Mouse (Mus musculus): ENCODE results near the gene Arg2.

- TF ChIP-seq ZMIZ1 (IDR thresholded peaks at IDR 0.05; ENCODE audit: low read depth, low read length), result no peak
- TF ChIP-seq GATA1 (IDR thresholded peaks at IDR 0.05; ENCODE audit: low read depth, low read length), result no peak
- no peak for TF ChIP-seq EP300 (IDR thresholded peaks at IDR 0.05; ENCODE audit: low read depth in 1 of 2, low read length in 2 of 2)
- TF ChIP-seq POLR2A (IDR thresholded peaks at IDR 0.05; ENCODE audit: control insufficient read depth in 1 of 2, insufficient read depth in 1 of 2, low read depth in 1 of 2, low read length in 2 of 2, poor library complexity in 1 of 2), result no peak
- no peak for TF ChIP-seq TBP (IDR thresholded peaks at IDR 0.05; ENCODE audit: low read depth, low read length)
- no peak for TF ChIP-seq NELFE (IDR thresholded peaks at IDR 0.05; ENCODE audit: low read depth, low read length)
- no peak for TF ChIP-seq USF2 (IDR thresholded peaks at IDR 0.05; ENCODE audit: borderline replicate concordance in 1 of 2, insufficient read depth in 1 of 2, low read depth in 1 of 2, low read length in 2 of 2)
- TF ChIP-seq CTCF (IDR thresholded peaks at IDR 0.05 in 2 of 3, conservative IDR thresholded peaks at IDR 0.05 in 1 of 3; ENCODE audit: control insufficient read depth in 1 of 3, insufficient read depth in 1 of 3, low read depth in 2 of 3, low read length in 3 of 3, poor library complexity in 1 of 3, severe bottlenecking in 1 of 3), result no peak
Measured at GRCm38 (mm10) chr12:79170421-79170820, 39.8 kb downstream of the Arg2 start.

All from MEL (cell line).